Mouse (Mus musculus) hindbrain, embryonic 16.5 days (tissue): ENCODE measurements around the gene Olfr1299. TPM values are rescaled to one million over a fixed set of nuclear protein-coding genes. Genes with fewer than 3 reads are reported as not detected.

ENCODE experiments used
- ATAC-seq: fragments of 200-750 bp; cut with Nextera tagmentation; 2 replicates; pipeline ENCODE4 v1.8.0; 2017; ENCODE audit warnings: moderate TSS enrichment, moderate library complexity
- H3K27ac ChIP-seq: fragments of 300-500 bp; sonication (generic); 2 replicates; pipeline ENCODE4 v1.5.1; 2014; ENCODE audit warnings: low read depth, mild to moderate bottlenecking, control low read depth, low read length, moderate library complexity
- H3K27me3 ChIP-seq: fragments of 300-500 bp; sonication (generic); replicated peaks from 2 replicates; pipeline ENCODE4 v1.6.1; 2014; ENCODE audit warnings: low read length; ENCODE audit not compliant: control insufficient read depth, insufficient read depth
- H3K36me3 ChIP-seq: fragments of 300-500 bp; sonication (generic); 2 replicates; pipeline ENCODE4 v1.6.1; 2014; ENCODE audit warnings: mild to moderate bottlenecking, low read length, moderate library complexity, mixed read lengths; ENCODE audit not compliant: control insufficient read depth, insufficient read depth
- H3K4me1 ChIP-seq: fragments of 300-500 bp; sonication (generic); 2 replicates; pipeline ENCODE4 v1.6.1; 2014; ENCODE audit warnings: low read depth, low read length; ENCODE audit not compliant: control insufficient read depth, insufficient read depth
- H3K4me2 ChIP-seq: fragments of 300-500 bp; sonication (generic); 2 replicates; pipeline ENCODE4 v1.6.1; 2014; ENCODE audit warnings: mild to moderate bottlenecking, low read length, control low read depth, moderate library complexity
- H3K4me3 ChIP-seq: fragments of 300-500 bp; sonication (generic); 2 replicates; pipeline ENCODE4 v1.5.1; 2014; ENCODE audit warnings: mild to moderate bottlenecking, low read length, control low read depth, moderate library complexity
- H3K9ac ChIP-seq: fragments of 300-500 bp; sonication (generic); 2 replicates; pipeline ENCODE4 v1.6.1; 2014; ENCODE audit warnings: low read depth, mild to moderate bottlenecking, control low read depth, low read length, moderate library complexity
- H3K9me3 ChIP-seq: fragments of 300-500 bp; sonication (generic); 2 replicates; pipeline ENCODE4 v1.6.1; 2014; ENCODE audit warnings: mild to moderate bottlenecking, low read length, moderate library complexity; ENCODE audit not compliant: control insufficient read depth
- WGBS: fragments of 180-500 bp; shearing (Covaris S2); extraction: QIAGEN DNeasy Blood & Tissue Kit; methylation state at CpG from one replicate; pipeline ENCODE4 v1.1.7; 2014; 5-methylcytosine and 5-hydroxymethylcytosine counted together
- polyA plus RNA-seq: library from polyadenylated mRNA; unstranded; fragments of >200 nt; fragmentation: Nextera tagmentation; extraction: Ambion mirVana; gene quantifications from 2 replicates; pipeline ENCODE4 v1.2.1, GENCODE M21; 2015

Gene Olfr1299
- polyA plus RNA-seq, result not detected in 2 replicates

DNA sequence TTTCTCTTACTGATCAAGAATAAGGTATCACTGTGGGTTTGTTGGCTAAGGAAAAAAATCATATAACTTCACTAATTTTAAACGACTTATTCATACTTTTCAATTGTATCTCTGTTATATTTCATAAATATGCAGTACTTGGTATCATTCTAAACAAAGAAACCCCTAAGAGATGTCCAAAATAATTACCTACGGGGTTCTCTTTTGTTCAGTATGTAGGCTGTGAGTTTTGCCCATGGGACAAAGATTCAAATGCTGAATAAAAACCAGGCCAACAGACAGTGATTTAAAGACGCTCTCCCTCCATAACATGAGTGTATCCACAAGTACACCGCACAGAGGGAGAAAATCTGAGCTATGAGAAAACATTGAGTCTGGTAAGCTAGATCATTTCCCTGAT, at the start of gene Olfr1299:
Gene Olfr1299, plus strand, starts transcription at position 301 of the 400 bp plus-strand sequence.
- H3K4me2 ChIP-seq, result no peak within 1 kb of the TSS
- 85% methylated on average over 4 of the region's 4 CpGs for WGBS
- ATAC-seq, result no peak
- H3K27me3 ChIP-seq, result no peaks in the 10 kb centered on the region
- H3K27ac ChIP-seq, result no peak within 1 kb of the TSS
- H3K4me1 ChIP-seq, result no peaks in the 10 kb centered on the region
- H3K9me3 ChIP-seq, result no peaks in the 10 kb centered on the region
- H3K36me3 ChIP-seq, result no peaks in the 10 kb centered on the region
- H3K4me3 ChIP-seq, result no peak within 1 kb of the TSS
- no peak within 1 kb of the TSS for H3K9ac ChIP-seq

DNA sequence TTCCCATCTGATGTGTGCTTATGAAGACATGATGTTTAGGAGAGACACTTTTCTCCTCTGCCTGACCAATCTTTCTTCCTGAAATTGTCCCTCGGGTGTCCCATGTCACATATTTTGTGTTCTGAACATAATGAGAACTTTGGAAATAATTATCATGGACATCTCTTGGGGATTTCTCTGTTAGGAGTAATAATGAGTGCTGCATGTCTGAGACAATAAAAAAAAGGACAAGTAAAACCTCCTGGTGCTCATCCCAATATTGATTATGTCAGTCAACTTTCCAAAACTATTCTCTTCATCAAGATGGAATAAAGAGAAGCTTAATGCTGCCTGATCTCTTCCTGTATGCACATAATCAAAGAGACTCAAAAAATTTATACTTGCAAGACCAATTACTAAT, 34.8 kb upstream of the Olfr1299 start, which contains the start of gene Olfr1297:
Gene Olfr1297, minus strand, starts transcription at position 101 of the 400 bp plus-strand sequence.
- no peak within 1 kb of the TSS for H3K4me3 ChIP-seq
- H3K9ac ChIP-seq, result no peak within 1 kb of the TSS
- H3K27ac ChIP-seq, result no peak within 1 kb of the TSS
- WGBS, result 83% methylated on average over 1 of the region's 1 CpGs
- H3K36me3 ChIP-seq, result no peaks in the 10 kb centered on the region
- no peaks in the 10 kb centered on the region for H3K9me3 ChIP-seq
- H3K27me3 ChIP-seq, result no peaks in the 10 kb centered on the region
- no peak within 1 kb of the TSS for H3K4me2 ChIP-seq
- no peaks in the 10 kb centered on the region for H3K4me1 ChIP-seq
- ATAC-seq, result no peak

DNA sequence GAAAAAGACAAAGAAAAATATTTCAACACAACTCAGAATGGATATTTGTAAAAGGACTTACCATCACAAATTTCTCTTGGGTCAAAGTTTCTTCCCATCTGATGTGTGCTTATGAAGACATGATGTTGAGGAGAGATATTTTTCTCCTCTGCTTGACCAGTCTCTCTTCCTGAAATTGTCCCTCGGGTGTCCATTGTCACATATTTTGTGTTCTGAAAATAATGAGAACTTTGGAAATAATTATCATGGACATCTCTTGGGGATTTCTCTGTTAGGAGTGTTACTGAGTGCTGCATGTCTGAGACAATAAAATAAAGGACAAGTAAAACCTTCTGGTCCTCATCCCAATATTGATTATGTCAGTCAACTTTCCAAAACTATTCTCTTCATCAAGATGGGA, 12.1 kb upstream of the Olfr1299 start, which contains the start of gene Olfr1298:
Gene Olfr1298, minus strand, starts transcription at position 101 of the 400 bp plus-strand sequence.
- no peak for ATAC-seq

More for the DNA sequence above, 12.1 kb upstream of the Olfr1299 start, which contains the start of gene Olfr1298:
- WGBS, result 96% methylated on average over 1 of the region's 1 CpGs
- no peak within 1 kb of the TSS for H3K4me2 ChIP-seq
- H3K36me3 ChIP-seq, result no peaks in the 10 kb centered on the region
- H3K4me1 ChIP-seq, result no peaks in the 10 kb centered on the region
- H3K9ac ChIP-seq, result no peak within 1 kb of the TSS
- no peak within 1 kb of the TSS for H3K27ac ChIP-seq
- H3K4me3 ChIP-seq, result no peak within 1 kb of the TSS
- no peaks in the 10 kb centered on the region for H3K27me3 ChIP-seq
- no peaks in the 10 kb centered on the region for H3K9me3 ChIP-seq

Other genes starting within 250 kb of the Olfr1299 start
- not detected in 2 replicates for gene Olfr1286, start 238.3 kb upstream of the Olfr1299 start, polyA plus RNA-seq
- not detected in 2 replicates for gene Olfr1287, start 212.3 kb upstream of the Olfr1299 start, polyA plus RNA-seq
- gene Olfr1288, start 187.3 kb upstream of the Olfr1299 start, polyA plus RNA-seq, result not detected in 2 replicates
- not detected in 2 replicates for gene Olfr1289, start 180.6 kb upstream of the Olfr1299 start, polyA plus RNA-seq
- gene Olfr1290, start 167.6 kb upstream of the Olfr1299 start, polyA plus RNA-seq, result not detected in 2 replicates
- not detected in 2 replicates for gene Olfr1291-ps1, start 164.2 kb upstream of the Olfr1299 start, polyA plus RNA-seq
- gene Olfr1293-ps, start 136.2 kb upstream of the Olfr1299 start, polyA plus RNA-seq, result not detected in 2 replicates
- not detected in 2 replicates for gene Olfr1294, start 121.1 kb upstream of the Olfr1299 start, polyA plus RNA-seq
- not detected in 2 replicates for gene Olfr1295, start 91.7 kb upstream of the Olfr1299 start, polyA plus RNA-seq
- gene Olfr1297, start 34.9 kb upstream of the Olfr1299 start, polyA plus RNA-seq, result not detected in 2 replicates
- not detected in 2 replicates for gene Olfr1298, start 12.2 kb upstream of the Olfr1299 start, polyA plus RNA-seq
- gene Olfr1301, start 89.6 kb downstream of the Olfr1299 start, polyA plus RNA-seq, result not detected in 2 replicates
- gene Olfr1302, start 116.0 kb downstream of the Olfr1299 start, polyA plus RNA-seq, result not detected in 2 replicates
- gene Olfr1303, start 158.9 kb downstream of the Olfr1299 start, polyA plus RNA-seq, result not detected in 2 replicates
- not detected in 2 replicates for gene Olfr1305, start 215.7 kb downstream of the Olfr1299 start, polyA plus RNA-seq